Mouse (Mus musculus) right cerebral cortex, postnatal 36 days (tissue): Measurements from ENCODE around the gene Ugt1a1.
"Not testable (repeated sequence)": the region's sequence is repeated elsewhere in the genome, so short reads cannot be mapped to it uniquely, and the experiment has no call there.

Experiments used
- DNase-seq, 2 experiments: peaks; one replicate each; pipeline ENCODE4 v3.0.0; 2022; ENCODE audit warnings: low spot score in 2 of 2, mixed read lengths in 1 of 2

The Ugt1a1 gene

GRCm38 (mm10) chr1:88218051-88218450, 6.3 kb downstream of the Ugt1a1 start:
- no peak for DNase-seq

GRCm38 (mm10) chr1:88218591-88218990, 6.8 kb downstream of the Ugt1a1 start:
- no peak for DNase-seq

DNA sequence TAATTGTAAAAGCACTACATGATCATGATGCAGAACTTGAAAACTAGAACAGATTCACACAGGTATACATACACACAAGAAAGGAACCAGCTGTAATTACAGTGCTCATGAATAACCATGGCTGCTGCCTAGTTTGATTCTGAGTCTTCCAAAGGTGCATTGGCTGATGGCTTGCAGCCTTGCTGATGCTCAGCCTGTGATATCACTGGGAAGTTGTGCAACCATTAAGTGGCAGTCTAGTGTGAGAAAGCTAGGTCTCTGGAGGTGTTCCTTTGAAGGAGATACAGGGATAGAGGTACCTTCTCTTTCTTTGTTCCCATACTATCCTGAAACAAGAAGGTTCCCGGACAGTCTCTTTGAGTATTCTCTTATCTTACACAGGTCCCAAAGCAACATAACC, 7.3 kb downstream of the Ugt1a1 start:
- no peak for DNase-seq

DNA sequence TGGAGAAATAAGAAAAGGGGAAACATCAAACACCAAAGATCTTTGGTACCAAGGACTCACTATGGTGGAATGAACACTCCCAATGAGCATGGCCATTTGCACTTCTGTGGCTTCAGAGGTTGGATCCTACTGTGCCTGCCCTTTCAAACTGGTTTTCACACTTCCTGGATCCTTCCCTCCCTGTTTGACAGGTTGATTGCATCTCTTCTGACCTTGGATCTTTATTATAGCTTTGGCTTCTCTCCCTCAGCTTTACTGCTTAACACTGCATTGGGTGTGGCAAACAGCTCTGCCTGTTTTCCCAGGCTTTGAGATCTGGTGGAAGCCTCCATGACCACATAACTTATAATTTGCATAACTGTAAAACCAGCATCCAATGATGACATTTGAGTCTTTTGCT, 8.6 kb downstream of the Ugt1a1 start:
- no peak for DNase-seq

GRCm38 (mm10) chr1:88222216-88222615, 10.5 kb downstream of the Ugt1a1 start:
- DNase-seq: no peak

DNA sequence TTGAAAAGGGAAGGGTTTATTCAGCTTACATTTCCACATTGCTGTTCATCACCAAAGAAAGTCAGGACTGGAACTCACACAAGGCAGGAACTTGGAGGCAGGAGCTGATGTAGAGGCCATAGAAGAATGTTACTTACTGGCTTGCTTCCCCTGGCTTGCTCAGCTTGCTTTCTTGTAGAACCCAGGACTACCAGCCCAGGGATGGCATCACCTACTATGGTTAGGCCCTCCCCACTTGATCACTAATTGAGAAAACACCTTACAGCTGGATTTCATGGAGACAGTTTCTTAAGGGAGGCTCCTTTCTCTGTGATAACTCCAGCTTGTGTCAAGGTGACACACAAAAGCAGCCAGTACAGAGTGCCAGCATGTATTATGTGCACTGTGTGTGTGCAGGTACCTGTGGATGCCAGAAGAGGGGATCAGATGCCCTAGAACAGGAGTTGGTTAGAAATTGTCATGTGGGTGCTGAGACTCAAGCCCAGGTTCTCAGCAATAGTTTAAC, 11.3 kb downstream of the Ugt1a1 start:
- DNase-seq: not testable (repeated sequence)

DNA sequence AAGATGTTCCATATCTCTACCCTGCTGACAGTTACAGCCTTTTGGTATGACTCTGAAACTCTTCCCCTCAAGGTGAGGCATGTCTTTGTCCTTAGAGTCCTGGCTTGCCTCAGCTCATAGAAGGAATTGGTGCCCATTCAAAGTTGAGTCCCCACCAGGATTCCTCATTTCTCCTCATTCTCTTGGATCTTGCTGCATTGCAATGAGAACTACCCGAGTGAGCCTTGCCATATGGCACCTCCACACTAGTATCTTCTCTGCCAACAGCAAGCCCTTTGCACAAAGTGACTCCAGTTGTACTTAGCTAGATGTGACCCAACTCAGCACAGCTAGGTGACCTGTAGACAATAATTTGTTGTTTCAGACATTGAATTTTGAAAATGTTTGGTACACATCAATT, 11.8 kb downstream of the Ugt1a1 start:
- DNase-seq: no peak

DNA sequence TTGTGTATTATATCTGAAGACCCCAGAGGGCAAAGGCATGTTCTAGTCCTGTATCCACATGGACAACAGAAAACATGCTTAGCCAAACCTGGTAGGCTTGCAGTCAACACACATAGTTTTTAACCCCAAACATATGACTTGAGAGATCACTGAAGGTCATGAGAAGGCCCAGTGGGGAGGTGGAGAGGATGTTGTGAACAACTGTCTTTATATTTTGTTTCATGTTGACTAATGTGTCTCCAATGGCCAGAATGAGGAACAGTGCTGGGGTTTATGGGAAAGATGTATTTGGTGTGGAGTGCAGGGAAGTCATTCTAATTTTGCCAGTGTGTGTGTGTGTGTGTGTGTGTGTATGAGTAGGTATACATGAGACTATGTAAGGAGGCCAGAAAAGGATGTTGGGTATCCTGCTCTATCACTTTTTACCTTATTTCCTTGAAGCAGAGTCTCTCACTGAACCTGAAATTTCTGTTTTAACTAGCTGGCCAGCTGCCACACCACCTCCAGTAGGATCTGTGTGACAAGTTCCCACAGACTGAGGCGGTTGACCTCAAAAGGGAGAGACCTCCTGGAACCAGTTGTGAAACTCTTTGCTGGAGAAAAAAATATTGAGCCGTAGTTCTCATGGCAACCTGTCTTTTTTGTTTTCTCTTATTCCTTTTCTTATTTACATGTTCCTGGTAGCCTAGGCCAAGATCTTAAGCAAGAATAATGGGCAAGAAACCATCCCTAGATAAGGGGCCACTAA, 12.4 kb downstream of the Ugt1a1 start:
- no peak for DNase-seq

DNA sequence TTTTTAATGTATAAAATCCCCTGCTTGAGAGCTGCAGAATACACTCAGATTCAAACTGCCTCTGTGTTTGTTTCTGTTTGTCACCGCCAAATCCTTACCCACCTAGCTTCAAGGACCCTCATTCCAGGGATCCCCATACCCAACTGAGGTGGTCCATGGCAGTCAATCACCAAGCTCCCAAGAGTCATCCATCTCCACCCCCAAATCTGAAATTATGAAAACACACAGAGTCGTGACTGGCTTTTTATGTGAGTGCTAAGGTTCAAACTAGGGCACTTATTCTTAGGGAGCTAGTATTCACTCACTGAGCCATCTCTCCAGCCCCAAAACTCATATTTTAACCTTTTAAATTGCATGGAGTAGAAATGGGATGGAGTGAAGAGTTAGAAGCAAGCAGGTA, 13.5 kb downstream of the Ugt1a1 start:
- DNase-seq: not testable (repeated sequence)

DNA sequence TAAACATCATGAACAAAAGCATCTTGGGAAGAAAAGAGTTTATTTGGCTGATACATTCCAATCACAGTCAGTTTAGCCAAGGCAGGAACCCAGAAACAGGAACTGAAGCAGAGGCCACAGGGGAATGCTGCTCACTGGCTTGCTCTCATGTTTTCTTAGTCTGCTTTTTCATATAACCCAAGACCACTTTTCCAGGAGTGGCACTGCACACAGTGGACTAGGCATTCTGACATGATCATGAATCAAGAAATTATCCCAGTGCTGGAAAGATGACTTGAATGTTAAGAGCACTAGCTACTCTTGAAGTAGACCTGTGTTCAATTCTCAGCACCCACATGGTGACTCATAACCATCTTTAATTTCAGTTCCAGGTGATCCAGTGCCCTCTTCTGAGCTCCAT, 14.0 kb downstream of the Ugt1a1 start:
- no peak for DNase-seq

- DNase-seq: no peak
Observed at GRCm38 (mm10) chr1:88226670-88227379, 15.1 kb downstream of the Ugt1a1 start, which contains the start of gene Mroh2a. Gene Mroh2a (plus strand): TSS chr1:88226986.

DNA sequence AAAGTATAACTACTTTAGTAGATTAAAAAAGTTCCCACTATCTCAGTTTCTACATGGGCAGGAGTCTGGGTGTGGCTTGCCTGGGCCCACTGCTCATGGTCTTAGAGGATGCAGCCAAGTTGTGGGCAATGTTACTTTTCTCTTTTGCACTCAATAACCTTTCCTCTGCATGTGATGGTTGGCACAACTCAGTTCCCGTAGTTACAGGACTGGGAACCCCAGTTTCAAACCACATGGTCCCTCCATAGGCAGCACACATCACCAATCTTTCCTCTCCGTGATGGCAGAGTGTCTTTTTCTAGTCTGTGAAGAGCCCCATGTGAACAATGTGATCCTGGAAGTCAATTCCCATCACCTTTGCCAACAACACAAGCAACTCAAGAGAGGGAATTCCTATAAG, 15.7 kb downstream of the Ugt1a1 start:
- DNase-seq: no peak

DNA sequence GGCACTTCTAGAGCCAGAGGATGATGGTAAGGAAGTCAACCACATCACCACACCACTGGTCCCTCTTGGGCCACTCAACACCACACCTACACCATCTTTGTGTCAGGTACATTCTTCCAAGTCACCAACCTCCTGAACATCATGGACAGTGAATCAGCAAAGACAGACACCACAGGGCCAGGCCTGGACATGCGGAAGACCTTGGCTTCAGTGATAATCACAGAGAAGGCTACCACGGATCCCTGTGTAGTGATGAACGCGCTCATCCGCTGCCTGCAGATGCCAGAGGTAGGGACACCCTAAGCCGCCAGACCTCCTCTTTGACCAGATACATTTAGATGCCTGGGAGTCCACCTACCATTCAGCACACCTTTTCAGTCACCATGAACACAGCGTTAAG, 16.4 kb downstream of the Ugt1a1 start:
- no peak for DNase-seq

- DNase-seq: no peak
Observed at GRCm38 (mm10) chr1:88229566-88229965, 17.8 kb downstream of the Ugt1a1 start.

- no peak for DNase-seq
Observed at GRCm38 (mm10) chr1:88229986-88230385, 18.2 kb downstream of the Ugt1a1 start.

GRCm38 (mm10) chr1:88230421-88230820, 18.7 kb downstream of the Ugt1a1 start:
- no peak for DNase-seq

- no peak for DNase-seq
Observed at GRCm38 (mm10) chr1:88230981-88231802, 19.4 kb downstream of the Ugt1a1 start.

DNA sequence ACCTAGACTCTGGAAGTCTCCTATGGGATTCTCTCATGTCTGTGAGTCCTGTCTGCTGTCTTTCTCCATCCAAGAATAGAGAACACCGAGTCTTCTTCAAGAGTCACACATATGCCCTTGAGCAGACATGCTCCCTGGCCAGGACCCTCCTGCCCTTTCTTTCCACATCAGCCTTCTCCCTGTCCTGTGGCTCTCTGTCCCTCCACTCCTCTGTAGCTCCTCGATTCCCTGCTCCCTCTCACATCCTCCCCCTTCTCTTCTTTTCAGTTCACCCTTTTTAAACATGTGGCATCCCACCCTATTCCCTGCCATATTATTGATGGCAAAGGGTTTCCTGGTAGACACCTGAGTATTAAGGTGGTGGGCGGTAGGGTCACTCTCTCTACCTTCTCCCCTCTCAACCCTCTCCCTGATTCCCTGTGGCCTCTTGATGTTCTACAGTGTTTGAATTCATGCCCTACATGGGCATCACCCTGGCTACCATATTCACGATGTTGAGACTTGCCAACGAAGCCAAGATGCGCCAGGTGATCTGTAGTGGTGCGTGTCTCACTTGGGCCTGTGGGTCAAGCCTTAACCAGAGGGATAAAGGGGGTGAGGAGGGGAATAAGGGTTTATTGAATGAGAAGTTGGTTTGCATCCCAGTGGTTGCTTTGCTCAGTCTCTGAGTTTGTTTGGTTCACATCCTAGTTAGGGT, 20.2 kb downstream of the Ugt1a1 start:
- DNase-seq: no peak

DNA sequence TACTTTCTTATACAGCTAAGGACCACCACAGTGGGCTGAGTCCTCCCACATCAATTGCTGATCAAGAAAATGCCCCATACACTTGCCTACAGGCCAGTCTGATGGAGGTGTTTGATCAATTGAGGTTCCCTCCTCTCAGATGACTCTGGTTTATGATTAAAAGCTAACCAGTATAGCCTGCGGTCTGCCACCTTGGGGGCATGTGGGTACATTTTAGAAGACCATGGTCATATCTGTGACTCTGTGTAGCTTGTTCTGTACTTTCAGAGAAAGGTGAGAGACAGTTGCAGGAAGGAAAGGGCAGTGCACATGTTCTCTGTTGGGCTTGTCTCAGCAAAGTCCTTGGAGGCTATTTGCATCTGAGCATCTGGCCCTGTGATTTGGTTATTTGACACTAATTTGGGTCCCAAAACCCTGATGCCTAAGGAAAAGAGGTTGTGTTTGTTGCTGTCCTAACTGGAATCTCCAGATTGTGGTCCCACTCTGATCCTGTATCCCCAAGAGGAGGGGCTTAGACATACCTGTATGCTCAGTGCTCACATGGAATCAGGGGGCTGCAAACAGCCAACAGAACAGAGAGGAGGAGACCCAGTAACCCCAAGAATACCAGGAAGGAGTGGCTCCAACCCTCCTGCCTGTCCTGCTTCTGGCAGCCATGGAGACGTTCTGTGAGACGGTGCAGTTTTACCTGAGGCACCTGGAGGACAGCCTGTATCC, 21.1 kb downstream of the Ugt1a1 start:
- no peak for DNase-seq

GRCm38 (mm10) chr1:88233421-88234247, 21.9 kb downstream of the Ugt1a1 start:
- no peak for DNase-seq
